Mouse (Mus musculus) activated CD4-positive, CD25-positive, alpha-beta regulatory T cell, adult 9 weeks (primary cell): ENCODE results near the gene Arhgdib. TPM values are rescaled to one million over a fixed set of nuclear protein-coding genes. Genes with fewer than 3 reads are reported as not detected.

ENCODE experiments used
- polyA plus RNA-seq: library from polyadenylated mRNA; unstranded; fragments of 100-300 nt; shearing (Covaris generic); gene quantifications from one replicate; pipeline ENCODE4 v1.2.1, GENCODE M21; 2017

Gene Arhgdib
- polyA plus RNA-seq: 2,714 TPM

DNA sequence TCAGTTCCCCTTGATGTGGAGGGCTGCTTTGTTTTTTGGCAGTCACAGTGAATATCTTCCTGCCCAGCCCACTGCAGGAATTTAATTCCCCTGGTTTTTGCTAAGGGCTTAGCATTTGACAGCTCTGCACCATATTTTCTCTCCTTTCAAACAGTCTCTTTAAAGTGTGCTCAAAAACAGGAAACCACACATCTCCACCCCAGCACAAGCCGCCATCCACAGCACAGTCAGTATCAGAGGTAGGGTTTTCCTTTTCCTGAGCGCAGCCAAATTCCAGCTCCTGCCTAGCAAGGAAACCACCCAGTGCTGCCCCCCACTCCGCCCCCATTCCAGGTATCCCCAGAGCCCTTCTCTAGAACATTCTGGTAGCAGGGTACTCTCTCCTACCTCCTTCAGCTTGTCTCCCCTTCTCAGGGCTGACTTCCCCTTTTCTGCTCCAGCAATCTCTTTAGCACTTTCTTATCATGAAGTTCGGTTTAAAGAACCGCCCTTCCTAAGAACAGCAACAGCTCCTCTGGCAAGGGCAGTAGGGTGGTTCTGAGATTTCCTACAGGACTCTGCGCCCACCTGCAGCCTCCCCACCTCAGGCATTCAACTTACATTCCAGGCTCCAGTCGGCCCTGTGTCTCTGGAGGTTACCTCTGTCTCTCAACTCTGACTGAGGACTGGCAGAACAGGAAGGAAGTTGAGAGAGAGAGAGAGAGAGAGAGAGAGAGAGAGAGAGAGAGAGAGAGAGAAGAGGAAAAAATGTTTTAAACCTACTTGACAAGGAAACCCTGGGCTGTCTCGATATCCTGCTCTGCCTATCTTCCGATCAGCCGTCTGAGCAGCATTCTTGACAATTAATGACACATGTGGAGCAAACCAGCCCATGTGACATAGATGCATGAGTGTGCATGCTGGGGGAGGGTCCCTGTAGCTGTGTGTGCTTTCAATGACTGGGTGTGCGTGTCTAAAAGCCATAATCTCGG is at the start of gene Arhgdib:
TSS of gene Arhgdib (minus strand) at position 849 of the 971 bp plus-strand sequence.

DNA sequence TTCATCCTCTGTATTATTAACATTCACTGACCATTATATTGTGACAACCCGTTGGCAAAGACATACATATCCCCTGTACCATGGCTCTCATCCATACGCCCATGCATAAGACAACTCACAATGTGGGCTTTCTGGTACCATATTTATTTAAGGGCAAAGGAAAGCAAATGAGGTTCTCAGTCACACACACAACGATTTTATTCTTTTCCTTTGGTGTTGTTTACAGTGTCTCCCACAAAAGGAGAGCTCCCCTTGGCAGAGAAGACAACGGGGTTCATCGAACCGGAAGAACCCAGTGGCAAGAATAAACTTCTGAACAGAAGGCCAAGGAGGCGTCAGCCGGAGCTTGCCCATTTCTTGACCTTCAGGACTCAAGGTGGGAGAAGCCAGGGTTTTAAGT is 18.2 kb downstream of the Arhgdib start, which contains the start of gene Pde6h:
TSS of gene Pde6h (plus strand) at position 301 of the 400 bp plus-strand sequence.

DNA sequence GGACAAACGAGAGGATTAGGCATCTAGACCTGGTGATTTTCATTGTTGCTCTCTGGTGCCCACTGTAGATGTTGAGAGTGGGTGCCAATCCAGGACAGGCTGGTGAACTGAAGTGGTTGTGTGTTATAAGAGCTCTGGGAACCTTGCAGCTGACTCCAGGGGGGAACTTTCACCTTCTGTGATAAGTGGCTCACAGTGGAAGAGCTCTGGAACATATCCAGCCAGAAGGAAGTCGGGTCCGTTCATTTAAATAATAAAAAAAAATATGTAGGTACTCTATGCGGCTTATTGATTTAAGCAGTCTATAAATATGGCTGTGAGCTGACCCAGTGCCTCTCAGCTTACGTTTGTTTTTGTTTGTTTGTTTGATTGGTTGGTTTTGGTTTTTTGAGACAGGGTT is 19.6 kb downstream of the Arhgdib start, which contains the start of gene Erp27:
TSS of gene Erp27 (minus strand) at position 101 of the 400 bp plus-strand sequence.

DNA sequence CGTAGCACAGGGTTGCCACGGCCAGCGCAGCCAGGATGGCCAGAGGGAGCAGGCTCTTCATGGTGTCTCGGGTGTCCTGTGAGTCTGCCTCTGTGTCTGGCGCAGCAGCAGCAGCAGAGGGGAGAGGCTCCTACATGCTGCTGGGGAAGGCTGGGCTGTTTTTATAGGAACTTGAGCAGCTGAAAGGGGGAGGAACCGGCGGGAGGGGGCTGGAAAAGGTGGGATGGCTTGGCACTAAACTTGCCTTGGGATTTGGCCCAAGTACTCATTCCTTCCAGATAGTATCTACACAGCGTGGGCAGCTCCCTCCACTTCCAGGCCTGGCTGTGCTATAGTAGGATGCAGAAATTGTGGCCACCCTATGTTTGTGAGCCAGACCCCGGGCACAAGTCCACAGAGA is 66.0 kb downstream of the Arhgdib start, which contains the start of gene Mgp:
TSS of gene Mgp (minus strand) at position 154 of the 400 bp plus-strand sequence.

Other genes starting within 250 kb of the Arhgdib start
- gene Gucy2c, start 160.1 kb downstream of the Arhgdib start, polyA plus RNA-seq: not detected
- 1.2 TPM for gene Hist4h4, start 137.5 kb downstream of the Arhgdib start, polyA plus RNA-seq
- gene H2afj, start 133.7 kb downstream of the Arhgdib start, polyA plus RNA-seq: 43.2 TPM
- 1.7 TPM for gene BC049715, start 114.3 kb downstream of the Arhgdib start, polyA plus RNA-seq
- gene Wbp11, start 113.7 kb downstream of the Arhgdib start, polyA plus RNA-seq: 100 TPM
- not detected for gene Smco3, start 106.4 kb downstream of the Arhgdib start, polyA plus RNA-seq
- gene Art4, start 84.2 kb downstream of the Arhgdib start, polyA plus RNA-seq: 2.3 TPM
- gene Mgp, start 66.1 kb downstream of the Arhgdib start, polyA plus RNA-seq: not detected
- gene Erp27, start 19.7 kb downstream of the Arhgdib start, polyA plus RNA-seq: 1.7 TPM
- not detected for gene Pde6h, start 18.1 kb downstream of the Arhgdib start, polyA plus RNA-seq
- gene Rerg, start 228.6 kb upstream of the Arhgdib start, polyA plus RNA-seq: not detected